Mouse (Mus musculus) small intestine, adult 10 weeks (tissue): Measurements from ENCODE around the gene Pm20d2. TPM values are rescaled to one million over a fixed set of nuclear protein-coding genes. Genes with fewer than 3 reads are reported as not detected.

Experiments used
- polyA plus RNA-seq: library from polyadenylated mRNA; stranded (reverse); fragments of 350-450 nt; fragmentation: Illumina TruSeq; extraction: RNeasy Lipid Tissue Mini Kit (QIAGEN cat#74804); gene quantifications from one replicate; pipeline ENCODE4 v1.2.3, GENCODE M21; 2014; ENCODE audit warnings: low replicate concordance

Gene Pm20d2
- 0.48 TPM for polyA plus RNA-seq

GRCm38 (mm10) chr4:33189735-33190036 is at the start of gene Pm20d2:
Pm20d2 (minus strand) TSS chr4:33189737.

GRCm38 (mm10) chr4:33208881-33209841 is 19.6 kb upstream of the Pm20d2 start, which contains the start of gene Srsf12:
Srsf12 (plus strand) TSS chr4:33208991.

GRCm38 (mm10) chr4:33132221-33132620 is 57.3 kb downstream of the Pm20d2 start, which contains the start of gene Gabrr1:
Gabrr1 (plus strand) TSS chr4:33132521.

Other genes with a start within 250 kb of the Pm20d2 start
- gene Ankrd6, start 238.9 kb downstream of the Pm20d2 start, polyA plus RNA-seq: 1.9 TPM
- gene Rragd, start 206.7 kb downstream of the Pm20d2 start, polyA plus RNA-seq: 125 TPM
- gene Ube2j1, start 158.3 kb downstream of the Pm20d2 start, polyA plus RNA-seq: 95.2 TPM
- gene Gabrr2, start 126.7 kb downstream of the Pm20d2 start, polyA plus RNA-seq: 0.30 TPM
- not detected for gene Gabrr1, start 57.2 kb downstream of the Pm20d2 start, polyA plus RNA-seq
- gene Srsf12, start 19.3 kb upstream of the Pm20d2 start, polyA plus RNA-seq: 0.26 TPM
- gene Pnrc1, start 100.4 kb upstream of the Pm20d2 start, polyA plus RNA-seq: 252 TPM
- 38.7 TPM for gene Rngtt, start 120.6 kb upstream of the Pm20d2 start, polyA plus RNA-seq